Mouse (Mus musculus): ENCODE measurements around the gene Asb2. TPM values are rescaled to one million over a fixed set of nuclear protein-coding genes. Genes with fewer than 3 reads are reported as not detected.

Asb2 gene
- total RNA-seq, 4 experiments from 2014 or later, result 485 to 583 (median 548) TPM

GRCm38 (mm10) chr12:103325156-103325857 lies 30.5 kb downstream of the Asb2 start:
- peak; percentile 74 for DNase-seq (ENCODE audit: low spot score)

- no peak for DNase-seq (ENCODE audit: low spot score)
These were observed 33.0 kb downstream of the Asb2 start for GRCm38 (mm10) chr12:103322801-103323200.

- no peak for DNase-seq (ENCODE audit: low spot score)
These were observed 39.8 kb downstream of the Asb2 start for GRCm38 (mm10) chr12:103315831-103316545.

GRCm38 (mm10) chr12:103314640-103315361 lies 41.0 kb downstream of the Asb2 start:
- no peak for DNase-seq (ENCODE audit: low spot score)

GRCm38 (mm10) chr12:103313871-103314639 lies 41.7 kb downstream of the Asb2 start:
- no peak for DNase-seq (ENCODE audit: low spot score)

GRCm38 (mm10) chr12:103313274-103313673 lies 42.5 kb downstream of the Asb2 start:
- no peak for DNase-seq (ENCODE audit: low spot score)

- peak; percentile 44 for DNase-seq (ENCODE audit: low spot score)
These were observed 43.9 kb downstream of the Asb2 start for GRCm38 (mm10) chr12:103311921-103312320.

- DNase-seq (ENCODE audit: low spot score), result no peak
These were observed 45.0 kb downstream of the Asb2 start, which contains the start of gene Fam181a for GRCm38 (mm10) chr12:103310744-103311267. Gene Fam181a, plus strand, starts transcription at chr12:103310975.

GRCm38 (mm10) chr12:103306720-103307119 lies 49.1 kb downstream of the Asb2 start:
- DNase-seq (ENCODE audit: low spot score), result no peak

GRCm38 (mm10) chr12:103306224-103306623 lies 49.6 kb downstream of the Asb2 start:
- no peak for DNase-seq (ENCODE audit: low spot score)

GRCm38 (mm10) chr12:103302960-103303359 lies 52.8 kb downstream of the Asb2 start:
- DNase-seq (ENCODE audit: low spot score), result no peak

GRCm38 (mm10) chr12:103301645-103302044 lies 54.2 kb downstream of the Asb2 start:
- no peak for DNase-seq (ENCODE audit: low spot score)

GRCm38 (mm10) chr12:103300493-103300892 lies 55.3 kb downstream of the Asb2 start:
- DNase-seq (ENCODE audit: low spot score), result no peak

GRCm38 (mm10) chr12:103296292-103296691 lies 59.5 kb downstream of the Asb2 start:
- no peak for DNase-seq (ENCODE audit: low spot score)

GRCm38 (mm10) chr12:103292366-103292765 lies 63.4 kb downstream of the Asb2 start:
- no peak for DNase-seq (ENCODE audit: low spot score)

- DNase-seq (ENCODE audit: low spot score), result no peak
These were observed 68.5 kb downstream of the Asb2 start for GRCm38 (mm10) chr12:103287276-103287675.

- DNase-seq (ENCODE audit: low spot score), result no peak
These were observed 72.4 kb downstream of the Asb2 start for GRCm38 (mm10) chr12:103283411-103283810.

GRCm38 (mm10) chr12:103282936-103283335 lies 72.9 kb downstream of the Asb2 start:
- DNase-seq (ENCODE audit: low spot score), result no peak

GRCm38 (mm10) chr12:103281912-103282311 lies 73.9 kb downstream of the Asb2 start:
- DNase-seq (ENCODE audit: low spot score), result peak; percentile 21

- no peak for DNase-seq (ENCODE audit: low spot score)
These were observed 74.3 kb downstream of the Asb2 start for GRCm38 (mm10) chr12:103281491-103281890.

- DNase-seq (ENCODE audit: low spot score), result no peak
These were observed 79.4 kb downstream of the Asb2 start for GRCm38 (mm10) chr12:103276422-103276821.

All from heart, adult 8-10 months (tissue).